Mouse (Mus musculus): ENCODE data around the gene Map2k4. TPM values are rescaled to one million over a fixed set of nuclear protein-coding genes. Genes with fewer than 3 reads are reported as not detected.

Map2k4 gene
- polyA plus RNA-seq, 1 experiment from 2014 or later: 68.8 TPM

- Histone ChIP-seq H3K27ac (no peak overlapping the region), H3K9ac (replicated peaks) (no peak overlapping the region), H3K27me3 (no peaks in the 10 kb centered on the region), H3K36me3 (no peaks in the 10 kb centered on the region), H3K4me3 (replicated peaks) (no peak overlapping the region), H3K4me1 (replicated peaks) (peaks cover 16% of the 10 kb centered on the region), H3K4me2 (no peak overlapping the region), H3K9me3 (no peaks in the 10 kb centered on the region)
- 68% methylated on average over 6 of the region's 6 CpGs for WGBS
- ATAC-seq (ENCODE audit: insufficient number of reproducible peaks, insufficient read depth, low FRiP score, low TSS enrichment, low read depth): no peak
Measured at GRCm38 (mm10) chr11:65773946-65774656, 14.0 kb downstream of the Map2k4 start.

GRCm38 (mm10) chr11:65773535-65773934 is 14.6 kb downstream of the Map2k4 start:
- H3K27me3 ChIP-seq: no peaks in the 10 kb centered on the region
- H3K4me1 ChIP-seq (replicated peaks): peaks cover 16% of the 10 kb centered on the region
- H3K4me3 ChIP-seq (replicated peaks): no peak overlapping the region
- no peak overlapping the region for H3K27ac ChIP-seq
- H3K9me3 ChIP-seq: no peaks in the 10 kb centered on the region
- no peaks in the 10 kb centered on the region for H3K36me3 ChIP-seq
- WGBS: 90% methylated on average over 2 of the region's 2 CpGs
- no peak for ATAC-seq (ENCODE audit: insufficient number of reproducible peaks, insufficient read depth, low FRiP score, low TSS enrichment, low read depth)
- no peak overlapping the region for H3K4me2 ChIP-seq
- H3K9ac ChIP-seq (replicated peaks): no peak overlapping the region

GRCm38 (mm10) chr11:65771546-65771945 is 16.6 kb downstream of the Map2k4 start:
- Histone ChIP-seq H3K4me1 (replicated peaks) (peaks cover 8% of the 10 kb centered on the region), H3K36me3 (no peaks in the 10 kb centered on the region), H3K27me3 (no peaks in the 10 kb centered on the region), H3K27ac (no peak overlapping the region), H3K9me3 (no peaks in the 10 kb centered on the region), H3K4me2 (no peak overlapping the region), H3K9ac (replicated peaks) (no peak overlapping the region), H3K4me3 (replicated peaks) (no peak overlapping the region)
- WGBS: 96% methylated on average over 1 of the region's 1 CpGs
- ATAC-seq (ENCODE audit: insufficient number of reproducible peaks, insufficient read depth, low FRiP score, low TSS enrichment, low read depth): no peak

- no peak overlapping the region for H3K4me2 ChIP-seq
- H3K36me3 ChIP-seq: no peaks in the 10 kb centered on the region
- no peak overlapping the region for H3K4me3 ChIP-seq (replicated peaks)
- H3K9me3 ChIP-seq: no peaks in the 10 kb centered on the region
- 90% methylated on average over 5 of the region's 5 CpGs for WGBS
- peaks cover 5% of the 10 kb centered on the region; the same call in 1 of the 2 replicates for H3K4me1 ChIP-seq (replicated peaks)
- ATAC-seq (ENCODE audit: insufficient number of reproducible peaks, insufficient read depth, low FRiP score, low TSS enrichment, low read depth): no peak
- H3K27me3 ChIP-seq: no peaks in the 10 kb centered on the region
- H3K27ac ChIP-seq: no peak overlapping the region
- H3K9ac ChIP-seq (replicated peaks): no peak overlapping the region
Measured at GRCm38 (mm10) chr11:65769990-65770389, 18.1 kb downstream of the Map2k4 start.

- H3K9me3 ChIP-seq: no peaks in the 10 kb centered on the region
- no peak overlapping the region for H3K27ac ChIP-seq
- H3K4me2 ChIP-seq: no peak overlapping the region
- H3K4me3 ChIP-seq (replicated peaks): no peak overlapping the region
- H3K27me3 ChIP-seq: no peaks in the 10 kb centered on the region
- no peaks in the 10 kb centered on the region for H3K4me1 ChIP-seq (replicated peaks)
- no peak for ATAC-seq (ENCODE audit: insufficient number of reproducible peaks, insufficient read depth, low FRiP score, low TSS enrichment, low read depth)
- no peaks in the 10 kb centered on the region for H3K36me3 ChIP-seq
- no peak overlapping the region for H3K9ac ChIP-seq (replicated peaks)
Measured at GRCm38 (mm10) chr11:65768445-65768844, 19.7 kb downstream of the Map2k4 start.

GRCm38 (mm10) chr11:65760912-65761311 is 27.2 kb downstream of the Map2k4 start:
- Histone ChIP-seq H3K9ac (replicated peaks) (no peak overlapping the region), H3K27ac (no peak overlapping the region), H3K27me3 (no peaks in the 10 kb centered on the region), H3K4me2 (no peak overlapping the region), H3K4me1 (replicated peaks) (no peaks in the 10 kb centered on the region), H3K9me3 (no peaks in the 10 kb centered on the region), H3K36me3 (no peaks in the 10 kb centered on the region), H3K4me3 (replicated peaks) (no peak overlapping the region)
- 90% methylated on average over 2 of the region's 2 CpGs for WGBS
- ATAC-seq (ENCODE audit: insufficient number of reproducible peaks, insufficient read depth, low FRiP score, low TSS enrichment, low read depth): no peak

GRCm38 (mm10) chr11:65759350-65759749 is 28.7 kb downstream of the Map2k4 start:
- no peak overlapping the region for H3K9ac ChIP-seq (replicated peaks)
- H3K27me3 ChIP-seq: no peaks in the 10 kb centered on the region
- no peak for ATAC-seq (ENCODE audit: insufficient number of reproducible peaks, insufficient read depth, low FRiP score, low TSS enrichment, low read depth)
- H3K9me3 ChIP-seq: no peaks in the 10 kb centered on the region
- H3K4me3 ChIP-seq (replicated peaks): no peak overlapping the region
- H3K27ac ChIP-seq: no peak overlapping the region
- peaks cover 5% of the 10 kb centered on the region; the same call in 1 of the 2 replicates for H3K36me3 ChIP-seq
- WGBS: 100% methylated on average over 1 of the region's 1 CpGs
- H3K4me1 ChIP-seq (replicated peaks): no peaks in the 10 kb centered on the region
- no peak overlapping the region for H3K4me2 ChIP-seq

GRCm38 (mm10) chr11:65754161-65754560 is 33.9 kb downstream of the Map2k4 start:
- Histone ChIP-seq H3K9me3 (no peaks in the 10 kb centered on the region), H3K36me3 (peaks cover 10% of the 10 kb centered on the region; the same call in 1 of the 2 replicates), H3K27me3 (no peaks in the 10 kb centered on the region), H3K4me2 (no peak overlapping the region), H3K4me1 (replicated peaks) (no peaks in the 10 kb centered on the region), H3K4me3 (replicated peaks) (no peak overlapping the region), H3K9ac (replicated peaks) (no peak overlapping the region), H3K27ac (no peak overlapping the region)
- 90% methylated on average over 4 of the region's 4 CpGs for WGBS
- ATAC-seq (ENCODE audit: insufficient number of reproducible peaks, insufficient read depth, low FRiP score, low TSS enrichment, low read depth): no peak

GRCm38 (mm10) chr11:65753593-65753992 is 34.5 kb downstream of the Map2k4 start:
- H3K4me3 ChIP-seq (replicated peaks): no peak overlapping the region
- H3K9me3 ChIP-seq: no peaks in the 10 kb centered on the region
- WGBS: 94% methylated on average over 2 of the region's 2 CpGs
- no peak overlapping the region for H3K9ac ChIP-seq (replicated peaks)
- no peak overlapping the region for H3K27ac ChIP-seq
- no peak for ATAC-seq (ENCODE audit: insufficient number of reproducible peaks, insufficient read depth, low FRiP score, low TSS enrichment, low read depth)
- H3K36me3 ChIP-seq: peaks cover 10% of the 10 kb centered on the region; the same call in 1 of the 2 replicates
- no peaks in the 10 kb centered on the region for H3K27me3 ChIP-seq
- no peaks in the 10 kb centered on the region for H3K4me1 ChIP-seq (replicated peaks)
- H3K4me2 ChIP-seq: no peak overlapping the region

- 85% methylated on average over 3 of the region's 3 CpGs for WGBS
- Histone ChIP-seq H3K4me1 (replicated peaks) (no peaks in the 10 kb centered on the region; the same call in 1 of the 2 replicates), H3K27ac (no peak overlapping the region), H3K4me3 (replicated peaks) (no peak overlapping the region), H3K27me3 (no peaks in the 10 kb centered on the region), H3K9ac (replicated peaks) (no peak overlapping the region), H3K36me3 (peaks cover 19% of the 10 kb centered on the region; the same call in 1 of the 2 replicates), H3K9me3 (no peaks in the 10 kb centered on the region), H3K4me2 (no peak overlapping the region)
- ATAC-seq (ENCODE audit: insufficient number of reproducible peaks, insufficient read depth, low FRiP score, low TSS enrichment, low read depth): no peak
Measured at GRCm38 (mm10) chr11:65750546-65750945, 37.6 kb downstream of the Map2k4 start.

GRCm38 (mm10) chr11:65747433-65747832 is 40.7 kb downstream of the Map2k4 start:
- H3K27me3 ChIP-seq: no peaks in the 10 kb centered on the region
- no peak overlapping the region for H3K27ac ChIP-seq
- peaks cover 11% of the 10 kb centered on the region; the same call in 1 of the 2 replicates for H3K36me3 ChIP-seq
- ATAC-seq (ENCODE audit: insufficient number of reproducible peaks, insufficient read depth, low FRiP score, low TSS enrichment, low read depth): no peak
- no peak overlapping the region for H3K9ac ChIP-seq (replicated peaks)
- H3K4me3 ChIP-seq (replicated peaks): no peak overlapping the region
- H3K9me3 ChIP-seq: no peaks in the 10 kb centered on the region
- H3K4me2 ChIP-seq: no peak overlapping the region
- H3K4me1 ChIP-seq (replicated peaks): no peaks in the 10 kb centered on the region; the same call in 1 of the 2 replicates
